Mouse (Mus musculus) testis, adult 2 months (tissue): Measurements from ENCODE around the gene Ypel2.

Experiments
- CTCF ChIP-seq: fragments of 200-500 bp; IDR thresholded peaks from 2 replicates; pipeline ENCODE4 v1.5.1; 2012; ENCODE audit warnings: low read depth, mild to moderate bottlenecking, inconsistent platforms, low read length, moderate library complexity; ENCODE audit not compliant: control insufficient read depth, insufficient read depth, insufficient replicate concordance
- POLR2A ChIP-seq: fragments of 200-500 bp; IDR thresholded peaks from 2 replicates; pipeline ENCODE4 v1.6.1; 2012; ENCODE audit warnings: low read depth, mild to moderate bottlenecking, inconsistent platforms, low read length, moderate library complexity; ENCODE audit not compliant: control insufficient read depth

- no peak for TF ChIP-seq CTCF
- TF ChIP-seq POLR2A: no peak
Measured at GRCm38 (mm10) chr11:87007371-87007770, 13.9 kb upstream of the Ypel2 start.
